Mouse (Mus musculus) liver, embryonic 12.5 days (tissue): Measurements from ENCODE around the gene Etv2. TPM values are rescaled to one million over a fixed set of nuclear protein-coding genes. Genes with fewer than 3 reads are reported as not detected.
A peak's percentile ranks its signal among the peaks of the same experiment; 100 is the strongest.

ENCODE experiments used
- ATAC-seq: fragments of 200-750 bp; cut with Nextera tagmentation; 2 replicates; pipeline ENCODE4 v1.8.0; 2017; ENCODE audit warnings: moderate number of reproducible peaks, mild to moderate bottlenecking, moderate library complexity
- H3K27ac ChIP-seq: fragments of 300-500 bp; sonication (generic); 2 replicates; pipeline ENCODE4 v1.5.1; 2016; ENCODE audit warnings: mild to moderate bottlenecking
- H3K27me3 ChIP-seq: fragments of 300-500 bp; sonication (generic); replicated peaks from 2 replicates; pipeline ENCODE4 v1.6.1; 2016; ENCODE audit warnings: mild to moderate bottlenecking, moderate library complexity
- H3K36me3 ChIP-seq: fragments of 300-500 bp; sonication (generic); 2 replicates; pipeline ENCODE4 v1.6.1; 2016; ENCODE audit warnings: mild to moderate bottlenecking, moderate library complexity
- H3K4me1 ChIP-seq: fragments of 300-500 bp; sonication (generic); 2 replicates; pipeline ENCODE4 v1.6.1; 2016
- H3K4me2 ChIP-seq: fragments of 300-500 bp; sonication (generic); 2 replicates; pipeline ENCODE4 v1.6.1; 2016; ENCODE audit warnings: mild to moderate bottlenecking, moderate library complexity
- H3K4me3 ChIP-seq: fragments of 300-500 bp; sonication (generic); 2 replicates; pipeline ENCODE4 v1.5.1; 2016; ENCODE audit warnings: mild to moderate bottlenecking, moderate library complexity
- H3K9ac ChIP-seq: fragments of 300-500 bp; sonication (generic); 2 replicates; pipeline ENCODE4 v1.6.1; 2016; ENCODE audit warnings: mild to moderate bottlenecking, moderate library complexity
- H3K9me3 ChIP-seq: fragments of 300-500 bp; sonication (generic); replicated peaks from 2 replicates; pipeline ENCODE4 v1.6.1; 2016; ENCODE audit warnings: mild to moderate bottlenecking, moderate library complexity
- WGBS: fragments of 180-500 bp; shearing (Covaris S2); methylation state at CpG from one replicate; pipeline ENCODE4 v1.1.7; 2016; ENCODE audit not compliant: insufficient replicate concordance; 5-methylcytosine and 5-hydroxymethylcytosine counted together
- polyA plus RNA-seq: library from polyadenylated mRNA; unstranded; fragments of >200 nt; fragmentation: Nextera tagmentation; extraction: Ambion mirVana; gene quantifications from 2 replicates; pipeline ENCODE4 v1.2.1, GENCODE M21; 2016

Gene Etv2
- polyA plus RNA-seq, 1 experiment from 2014 or later, result 0.19 TPM

GRCm38 (mm10) chr7:30634621-30635020 is 1.0 kb downstream of the Etv2 start:
- peak; percentile 71 for ATAC-seq
- peaks cover 64% of the 10 kb centered on the region for H3K27me3 ChIP-seq
- H3K4me1 ChIP-seq, result peaks cover 25% of the 10 kb centered on the region
- no peak overlapping the region for H3K27ac ChIP-seq
- H3K9me3 ChIP-seq, result no peaks in the 10 kb centered on the region
- WGBS, result 3% methylated on average over 20 of the region's 20 CpGs
- H3K4me2 ChIP-seq, result peak overlapping the region; percentile 60
- peak overlapping the region; percentile 28; the same call in 1 of the 2 replicates for H3K4me3 ChIP-seq
- H3K9ac ChIP-seq, result no peak overlapping the region
- no peaks in the 10 kb centered on the region for H3K36me3 ChIP-seq

- H3K4me1 ChIP-seq, result peaks cover 17% of the 10 kb centered on the region
- H3K36me3 ChIP-seq, result no peaks in the 10 kb centered on the region
- H3K9ac ChIP-seq, result no peak overlapping the region
- H3K27me3 ChIP-seq, result peaks cover 72% of the 10 kb centered on the region
- no peaks in the 10 kb centered on the region for H3K9me3 ChIP-seq
- H3K4me3 ChIP-seq, result 0 out of 2 replicates have a peak overlapping the region, but pooled peaks have one; percentile 7
- ATAC-seq, result no peak
- peak overlapping the region; percentile 60 for H3K4me2 ChIP-seq
- H3K27ac ChIP-seq, result no peak overlapping the region
- 29% methylated on average over 27 of the region's 27 CpGs for WGBS
Observed at GRCm38 (mm10) chr7:30633762-30634412, 1.8 kb downstream of the Etv2 start.

GRCm38 (mm10) chr7:30629013-30629412 is 6.6 kb downstream of the Etv2 start:
- no peak overlapping the region for H3K4me2 ChIP-seq
- ATAC-seq, result no peak

DNA sequence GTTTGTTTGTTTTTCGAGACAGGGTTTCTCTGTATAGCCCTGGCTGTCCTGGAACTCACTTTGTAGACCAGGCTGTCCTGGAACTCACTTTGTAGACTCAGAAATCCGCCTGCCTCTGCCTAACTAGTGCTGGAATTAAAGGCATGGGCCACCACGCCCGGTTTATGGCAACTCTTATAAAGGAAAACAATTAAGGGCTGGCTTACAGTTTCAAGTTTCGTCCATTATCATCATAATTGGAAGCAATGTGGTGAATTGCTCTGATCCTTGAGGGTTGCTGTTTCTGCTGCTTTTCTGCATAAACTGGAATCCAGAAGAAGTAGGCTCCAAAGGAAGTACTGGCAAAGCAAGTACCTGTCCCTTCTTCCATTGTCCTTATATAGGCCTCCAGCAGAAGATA is 9.0 kb downstream of the Etv2 start:
- peaks cover 27% of the 10 kb centered on the region for H3K27me3 ChIP-seq
- H3K4me3 ChIP-seq, result no peak overlapping the region
- H3K9me3 ChIP-seq, result no peaks in the 10 kb centered on the region
- peaks cover 20% of the 10 kb centered on the region for H3K4me1 ChIP-seq
- ATAC-seq, result no peak
- WGBS, result 74% methylated on average over 5 of the region's 5 CpGs
- peaks cover 32% of the 10 kb centered on the region for H3K36me3 ChIP-seq
- no peak overlapping the region for H3K9ac ChIP-seq
- H3K27ac ChIP-seq, result no peak overlapping the region
- H3K4me2 ChIP-seq, result peak overlapping the region; percentile 92

More at GRCm38 (mm10) chr7:30629013-30629412, 6.6 kb downstream of the Etv2 start:
- peaks cover 8% of the 10 kb centered on the region for H3K36me3 ChIP-seq
- H3K9ac ChIP-seq, result no peak overlapping the region
- H3K27me3 ChIP-seq, result peaks cover 51% of the 10 kb centered on the region
- H3K4me1 ChIP-seq, result peaks cover 12% of the 10 kb centered on the region
- H3K4me3 ChIP-seq, result no peak overlapping the region
- no peak overlapping the region for H3K27ac ChIP-seq
- no peaks in the 10 kb centered on the region for H3K9me3 ChIP-seq

- no peaks in the 10 kb centered on the region for H3K9me3 ChIP-seq
- H3K4me3 ChIP-seq, result peak within 1 kb of the TSS; percentile 91
- peak within 1 kb of the TSS; percentile 92 for H3K4me2 ChIP-seq
- 2% methylated on average over 44 of the region's 44 CpGs for WGBS
- ATAC-seq, result peak; percentile 88
- H3K4me1 ChIP-seq, result peaks cover 20% of the 10 kb centered on the region
- peak within 1 kb of the TSS; percentile 74; the same call in 1 of the 2 replicates for H3K27ac ChIP-seq
- peak within 1 kb of the TSS; percentile 91 for H3K9ac ChIP-seq
- peaks cover 38% of the 10 kb centered on the region for H3K36me3 ChIP-seq
- H3K27me3 ChIP-seq, result peaks cover 19% of the 10 kb centered on the region; the same call in 1 of the 2 replicates
Observed at GRCm38 (mm10) chr7:30625530-30626384, 9.9 kb downstream of the Etv2 start, which contains the start of gene Cox6b1. Gene Cox6b1, minus strand, starts transcription at chr7:30626151.

DNA sequence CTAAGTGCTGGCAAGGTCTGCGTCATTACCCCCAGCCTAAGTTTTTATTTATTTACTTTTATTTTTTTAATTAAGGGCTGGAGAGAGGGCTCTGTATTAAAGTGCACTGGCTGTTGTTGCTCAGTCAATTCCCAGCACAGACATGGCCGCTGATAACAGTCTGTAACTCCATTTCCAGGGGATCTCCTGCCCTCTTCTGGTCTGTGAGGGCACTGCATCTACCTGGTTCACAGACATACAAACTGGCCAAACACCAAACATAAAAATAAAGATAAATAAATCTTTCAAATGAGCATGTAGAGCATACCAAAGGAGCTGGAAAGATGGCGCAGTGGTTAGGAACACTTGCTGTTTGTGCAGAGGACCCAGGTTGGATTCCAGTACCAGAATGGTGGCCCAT is 16.4 kb downstream of the Etv2 start:
- Histone ChIP-seq H3K36me3 (peaks cover 82% of the 10 kb centered on the region), H3K27me3 (no peaks in the 10 kb centered on the region), H3K4me3 (no peak overlapping the region), H3K9me3 (no peaks in the 10 kb centered on the region), H3K4me1 (peaks cover 24% of the 10 kb centered on the region), H3K27ac (no peak overlapping the region), H3K4me2 (no peak overlapping the region), H3K9ac (no peak overlapping the region)
- 71% methylated on average over 3 of the region's 3 CpGs for WGBS
- ATAC-seq, result no peak

DNA sequence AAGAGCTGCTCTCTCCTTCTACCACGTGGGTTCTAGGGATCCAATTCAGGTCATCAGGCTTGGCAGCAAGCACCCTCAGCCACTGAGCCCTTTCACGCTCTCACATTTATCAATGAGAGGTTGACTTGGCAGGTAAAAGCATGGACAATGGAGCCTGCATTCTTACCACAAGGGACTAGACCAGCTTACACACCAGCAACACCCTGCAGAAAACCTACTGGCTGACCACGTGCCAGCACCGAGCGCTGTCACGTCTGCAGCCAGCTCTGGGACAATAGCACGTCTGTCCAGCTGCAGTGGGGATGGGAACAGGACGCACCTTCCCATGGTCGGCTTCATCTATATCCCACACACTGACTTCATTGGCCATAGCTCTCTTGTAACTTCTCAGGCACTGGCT is 17.0 kb downstream of the Etv2 start:
- peaks cover 24% of the 10 kb centered on the region for H3K4me1 ChIP-seq
- H3K4me3 ChIP-seq, result no peak overlapping the region
- no peak overlapping the region for H3K27ac ChIP-seq
- no peaks in the 10 kb centered on the region for H3K27me3 ChIP-seq
- ATAC-seq, result no peak
- no peak overlapping the region for H3K9ac ChIP-seq
- H3K36me3 ChIP-seq, result peaks cover 77% of the 10 kb centered on the region
- H3K9me3 ChIP-seq, result no peaks in the 10 kb centered on the region
- 90% methylated on average over 9 of the region's 9 CpGs for WGBS
- H3K4me2 ChIP-seq, result no peak overlapping the region

DNA sequence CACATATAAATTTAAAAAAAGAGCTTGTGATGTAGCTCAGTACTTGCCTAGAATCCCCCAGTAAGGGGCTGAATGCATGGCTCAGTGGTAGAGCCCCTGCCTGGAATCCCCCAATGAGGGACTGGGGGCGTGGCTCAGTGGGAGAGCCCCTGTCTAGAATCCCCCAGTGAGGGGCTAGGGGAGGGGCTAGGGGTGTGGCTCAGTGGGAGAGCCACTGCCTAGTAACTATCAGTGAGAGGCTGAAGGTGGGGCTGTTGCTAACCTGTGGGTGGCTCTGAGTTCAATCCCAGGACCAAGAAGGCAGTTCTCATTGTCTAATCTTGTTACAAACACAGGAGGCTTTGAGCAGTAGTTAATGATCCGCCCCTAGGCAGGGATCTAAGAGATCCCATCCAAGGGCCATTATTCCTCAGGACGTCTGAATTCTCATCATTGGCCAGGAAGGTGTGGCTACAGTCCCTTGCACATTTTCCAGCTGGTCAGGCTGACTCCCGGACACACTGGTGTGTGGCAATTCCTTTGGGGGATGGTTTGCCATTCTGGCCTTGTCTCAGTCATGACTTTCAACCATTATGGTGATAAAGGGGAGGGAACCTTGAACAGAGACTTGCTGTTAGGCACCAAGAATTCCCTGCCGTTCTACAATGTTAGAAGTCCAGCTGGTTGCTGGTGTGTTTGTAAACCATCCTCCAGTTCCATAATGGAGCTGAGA is 20.4 kb downstream of the Etv2 start:
- peak; percentile 64; the same call in 1 of the 2 replicates for ATAC-seq

GRCm38 (mm10) chr7:30614454-30614853 is 21.2 kb downstream of the Etv2 start:
- Histone ChIP-seq H3K4me3 (no peak overlapping the region), H3K9me3 (no peaks in the 10 kb centered on the region), H3K4me2 (no peak overlapping the region), H3K27ac (no peak overlapping the region), H3K9ac (no peak overlapping the region), H3K4me1 (peaks cover 23% of the 10 kb centered on the region), H3K36me3 (peaks cover 43% of the 10 kb centered on the region), H3K27me3 (no peaks in the 10 kb centered on the region; the same call in 1 of the 2 replicates)
- peak; percentile 29; the same call in 1 of the 2 replicates for ATAC-seq
- WGBS, result 51% methylated on average over 2 of the region's 2 CpGs

More for the DNA sequence above, 20.4 kb downstream of the Etv2 start:
- Histone ChIP-seq H3K9ac (no peak overlapping the region), H3K4me2 (no peak overlapping the region), H3K4me3 (no peak overlapping the region), H3K9me3 (no peaks in the 10 kb centered on the region), H3K27ac (no peak overlapping the region), H3K27me3 (no peaks in the 10 kb centered on the region; the same call in 1 of the 2 replicates), H3K36me3 (peaks cover 49% of the 10 kb centered on the region), H3K4me1 (peaks cover 19% of the 10 kb centered on the region)
- 51% methylated on average over 5 of the region's 5 CpGs for WGBS

GRCm38 (mm10) chr7:30613529-30614112 is 22.0 kb downstream of the Etv2 start:
- Histone ChIP-seq H3K4me2 (no peak overlapping the region), H3K27ac (no peak overlapping the region), H3K4me1 (peaks cover 23% of the 10 kb centered on the region), H3K36me3 (peaks cover 35% of the 10 kb centered on the region), H3K4me3 (no peak overlapping the region), H3K27me3 (peaks cover 2% of the 10 kb centered on the region; the same call in 1 of the 2 replicates), H3K9me3 (no peaks in the 10 kb centered on the region), H3K9ac (no peak overlapping the region)
- 0 out of 2 replicates have a peak, but pooled peaks have one; percentile 48 for ATAC-seq
- 22% methylated on average over 14 of the region's 14 CpGs for WGBS

DNA sequence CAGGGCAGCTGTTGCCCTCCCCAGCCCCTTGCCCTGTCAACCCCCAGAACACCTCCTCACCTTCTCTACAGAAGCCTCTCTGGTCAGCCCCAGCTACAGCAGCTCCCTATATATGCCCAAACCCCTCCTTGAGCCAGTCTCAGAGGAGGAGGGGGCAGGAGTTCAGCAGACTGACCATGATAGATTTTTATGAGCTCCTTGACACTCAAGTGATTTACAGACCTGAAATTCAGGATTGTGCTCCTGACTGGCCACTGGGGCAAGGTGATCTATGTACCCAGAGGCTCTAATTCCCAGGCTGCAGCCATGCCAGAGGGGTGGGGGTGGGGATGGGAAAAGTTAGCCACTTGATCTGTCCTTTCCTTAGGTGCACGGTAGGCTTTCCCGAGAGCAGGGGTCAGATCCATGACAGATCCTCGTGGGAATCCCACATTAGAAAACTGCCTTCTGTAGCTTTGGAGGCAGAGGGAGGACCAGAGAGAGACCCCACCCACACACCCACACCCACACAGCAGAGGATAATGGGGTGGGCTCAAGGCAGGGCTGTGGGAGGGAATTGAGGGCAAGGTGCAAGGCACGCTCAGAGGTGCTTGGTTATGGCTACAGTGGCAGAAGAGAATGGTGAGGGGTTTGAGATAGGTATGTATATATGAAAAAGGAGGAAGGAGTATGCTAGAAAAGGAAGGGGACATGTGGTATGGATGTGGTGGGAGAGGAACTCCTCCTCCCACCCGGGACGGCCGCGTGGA is 22.8 kb downstream of the Etv2 start, which contains the start of gene Upk1a:
Gene Upk1a (minus strand): TSS at position 194 of the 749 bp plus-strand sequence.
- Histone ChIP-seq H3K9ac (no peak within 1 kb of the TSS), H3K4me1 (peaks cover 29% of the 10 kb centered on the region), H3K27me3 (peaks cover 10% of the 10 kb centered on the region; the same call in 1 of the 2 replicates), H3K4me3 (no peak within 1 kb of the TSS), H3K4me2 (no peak within 1 kb of the TSS), H3K27ac (no peak within 1 kb of the TSS), H3K36me3 (peaks cover 27% of the 10 kb centered on the region), H3K9me3 (no peaks in the 10 kb centered on the region)
- ATAC-seq, result no peak
- 74% methylated on average over 8 of the region's 8 CpGs for WGBS
